Mouse (Mus musculus): ENCODE results near the gene Arhgap22. TPM values are rescaled to one million over a fixed set of nuclear protein-coding genes. Genes with fewer than 3 reads are reported as not detected.

Gene Arhgap22
- total and polyA plus RNA-seq, 3 experiments, result 0.17 to 0.39 (median 0.29) TPM

DNA sequence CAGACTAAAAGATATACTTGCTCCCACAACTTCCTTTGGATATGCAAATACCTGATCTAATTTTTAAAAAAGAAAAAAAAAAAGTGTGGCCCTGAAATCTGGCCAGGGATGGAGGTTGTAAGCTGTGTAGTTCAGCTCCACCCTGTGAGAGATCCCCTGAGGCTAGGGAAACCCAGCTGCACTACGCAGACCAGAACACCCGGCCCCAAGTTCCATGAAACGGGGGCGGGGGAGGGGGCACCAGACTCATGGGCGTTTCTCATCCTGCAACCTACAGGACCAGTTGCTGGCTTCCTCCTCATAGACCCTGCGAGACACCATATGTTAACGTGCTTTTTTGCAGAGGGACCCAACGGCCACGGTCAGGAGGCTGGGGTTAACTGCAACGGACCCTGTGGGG is 24.6 kb upstream of the Arhgap22 start (continued):
- TF ChIP-seq CHD1 (IDR thresholded peaks at IDR 0.05; ENCODE audit: low read depth, low read length) (no peak), RCOR1 (conservative IDR thresholded peaks at IDR 0.05; ENCODE audit: low read depth, low read length) (peak; percentile 75; the same call in 1 of the 2 replicates), MXI1 (IDR thresholded peaks at IDR 0.05; ENCODE audit: low read depth, low read length) (peak; percentile 70), NRF1 (IDR thresholded peaks at IDR 0.05; ENCODE audit: low read depth, low read length) (no peak), POLR2A (IDR thresholded peaks at IDR 0.05; ENCODE audit: low read depth, low read length) (no peak), MYC (IDR thresholded peaks at IDR 0.05; ENCODE audit: low read depth, low read length) (peak; percentile 34; the same call in 1 of the 2 replicates), TBP (conservative IDR thresholded peaks at IDR 0.05; ENCODE audit: low read depth, low read length) (peak; percentile 12; the same call in 1 of the 2 replicates)

DNA sequence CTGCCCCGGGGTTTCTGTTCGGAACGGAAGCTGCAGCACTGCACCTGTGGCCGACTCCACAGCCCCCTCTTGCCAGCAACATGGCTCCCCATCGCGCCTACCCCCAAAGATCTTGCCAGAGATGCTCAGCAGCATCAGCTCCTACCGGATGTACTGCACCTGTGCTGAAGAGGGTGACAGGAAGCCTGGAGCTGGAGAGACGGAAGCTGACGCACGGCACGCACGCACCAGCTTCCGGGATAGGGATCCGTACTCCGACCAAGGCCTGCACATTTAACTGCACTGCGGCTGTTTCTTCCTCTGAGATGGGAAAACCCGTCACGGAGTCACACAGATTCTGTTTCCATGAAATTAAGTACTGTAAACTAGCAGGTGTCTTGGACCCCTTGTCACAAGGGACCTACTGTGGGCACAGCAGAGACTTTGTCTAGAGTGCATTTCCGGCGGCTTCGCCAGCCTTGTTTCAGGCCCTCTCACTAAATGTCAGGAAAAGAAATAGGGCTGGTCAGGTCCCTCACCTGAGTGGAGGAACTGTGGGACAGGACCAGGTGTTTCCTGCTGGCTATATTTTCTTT is 23.9 kb upstream of the Arhgap22 start:
- peak overlapping the region; percentile 56 for H3K9ac ChIP-seq (ENCODE audit: insufficient read depth, low read depth)
- H3K4me2 ChIP-seq (ENCODE audit: insufficient read depth, low read depth, poor library complexity, severe bottlenecking), result peak overlapping the region; percentile 90
- peaks cover 0 to 3% of the 10 kb centered on the region in 2 experiments for H3K36me3 ChIP-seq (replicated peaks in 1 of 2; ENCODE audit: control insufficient read depth in 1 of 2, insufficient read depth in 1 of 2, low read length in 1 of 2)
- DNase-seq (ENCODE audit: extremely low read depth), result peak; percentile 94
- H3K27ac ChIP-seq (ENCODE audit: insufficient read depth, low read depth), result peak overlapping the region; percentile 99
- dilution Hi-C loops (cut with MboI; ENCODE audit: extremely low pct_ligation_motif_present, extremely low pct_unique_long_range_greater_than_20kb, low sequenced_read_pairs), result no loop called here
- no peaks in the 10 kb centered on the region for H3K79me2 ChIP-seq (replicated peaks; ENCODE audit: control insufficient read depth, extremely low read depth, insufficient read depth, poor library complexity, severe bottlenecking)
- H3K4me3 ChIP-seq (replicated peaks in 1 of 3; ENCODE audit: low read depth in 2 of 3, low read length in 2 of 3, poor library complexity in 1 of 3), result peak overlapping the region; percentile 58 to 89 (median 69)
- H3K4me1 ChIP-seq (ENCODE audit: control insufficient read depth in 1 of 2, insufficient read depth in 2 of 2), result peaks cover 25 to 75% of the 10 kb centered on the region in 2 experiments
- H3K9me3 ChIP-seq (replicated peaks; ENCODE audit: low read length), result no peaks in the 10 kb centered on the region
- in situ Hi-C loops (cut with MboI; ENCODE audit: low pct_ligation_motif_present, low pct_unique_long_range_greater_than_20kb, low sequenced_read_pairs), result loop anchor here (10.0 kb wide), 1 partner anchor 45 kb away; no protein-coding TSS in a partner anchor
- H3K27me3 ChIP-seq (replicated peaks), result no peaks in the 10 kb centered on the region
- TF ChIP-seq RCOR1 (conservative IDR thresholded peaks at IDR 0.05; ENCODE audit: low read depth, low read length), result no peak
- TF ChIP-seq CHD2 (IDR thresholded peaks at IDR 0.05; ENCODE audit: low read length), result no peak
- TF ChIP-seq MYC (IDR thresholded peaks at IDR 0.05; ENCODE audit: low read depth, low read length), result 0 out of 2 replicates have a peak, but pooled peaks have one; percentile 50
- peak; percentile 74 for TF ChIP-seq TBP (conservative IDR thresholded peaks at IDR 0.05; ENCODE audit: low read depth, low read length)
- TF ChIP-seq ZC3H11A (IDR thresholded peaks at IDR 0.05; ENCODE audit: low read depth, low read length), result no peak
- TF ChIP-seq POLR2A (IDR thresholded peaks at IDR 0.05; ENCODE audit: low read depth, low read length), result peak; percentile 58
- 0 out of 2 replicates have a peak, but pooled peaks have one; percentile 51 for TF ChIP-seq MAFK (IDR thresholded peaks at IDR 0.05; ENCODE audit: insufficient replicate concordance, low read length)
- TF ChIP-seq JUN (IDR thresholded peaks at IDR 0.05; ENCODE audit: insufficient read depth, low read depth, low read length), result peak; percentile 30; the same call in 1 of the 2 replicates
- TF ChIP-seq GABPA (IDR thresholded peaks at IDR 0.05; ENCODE audit: insufficient replicate concordance, low read depth, low read length), result no peak
- no peak for TF ChIP-seq POLR2AphosphoS2 (IDR thresholded peaks at IDR 0.05; ENCODE audit: low read depth, low read length)
- TF ChIP-seq NRF1 (IDR thresholded peaks at IDR 0.05; ENCODE audit: low read depth, low read length), result peak; percentile 48; the same call in 1 of the 2 replicates
- TF ChIP-seq SMC3 (IDR thresholded peaks at IDR 0.05; ENCODE audit: low read depth, low read length), result no peak
- TF ChIP-seq ELF1 (IDR thresholded peaks at IDR 0.05; ENCODE audit: low read depth, low read length), result peak; percentile 96
- TF ChIP-seq UBTF (IDR thresholded peaks at IDR 0.05; ENCODE audit: low read depth, low read length), result no peak
- TF ChIP-seq CHD1 (IDR thresholded peaks at IDR 0.05; ENCODE audit: low read depth, low read length), result no peak
- peak; percentile 76 for TF ChIP-seq HCFC1 (IDR thresholded peaks at IDR 0.05; ENCODE audit: low read depth, low read length)
- TF ChIP-seq TCF12 (IDR thresholded peaks at IDR 0.05; ENCODE audit: low read depth, low read length), result peak; percentile 79
- no peak for TF ChIP-seq USF1 (IDR thresholded peaks at IDR 0.05; ENCODE audit: low read depth, low read length)
- no peak for TF ChIP-seq JUND (conservative IDR thresholded peaks at IDR 0.05; ENCODE audit: low read depth, low read length)
- TF ChIP-seq ZMIZ1 (IDR thresholded peaks at IDR 0.05; ENCODE audit: low read depth, low read length), result no peak
- no peak for TF ChIP-seq MXI1 (IDR thresholded peaks at IDR 0.05; ENCODE audit: low read depth, low read length)
- TF ChIP-seq BHLHE40 (IDR thresholded peaks at IDR 0.05; ENCODE audit: low read depth, low read length), result peak; percentile 94
- TF ChIP-seq USF2 (conservative IDR thresholded peaks at IDR 0.05; ENCODE audit: low read depth, low read length), result no peak
- TF ChIP-seq MEF2A (IDR thresholded peaks at IDR 0.05; ENCODE audit: borderline replicate concordance, low read depth, low read length), result peak; percentile 49; the same call in 1 of the 2 replicates
- no peak for TF ChIP-seq CTCF (conservative IDR thresholded peaks at IDR 0.05 in 1 of 2, IDR thresholded peaks at IDR 0.05 in 1 of 2; ENCODE audit: low read depth in 2 of 2, low read length in 2 of 2)
- peak; percentile 82; the same call in 1 of the 2 replicates for TF ChIP-seq EP300 (IDR thresholded peaks at IDR 0.05; ENCODE audit: low read length)
- TF ChIP-seq SIN3A (IDR thresholded peaks at IDR 0.05; ENCODE audit: low read length), result no peak
- TF ChIP-seq ZKSCAN1 (IDR thresholded peaks at IDR 0.05; ENCODE audit: borderline replicate concordance, low read depth, low read length), result peak; percentile 86
- no peak; the same call in 1 of the 2 replicates for TF ChIP-seq MAX (IDR thresholded peaks at IDR 0.05; ENCODE audit: low read length)
- TF ChIP-seq RAD21 (IDR thresholded peaks at IDR 0.05; ENCODE audit: low read depth, low read length), result no peak
- TF ChIP-seq ETS1 (conservative IDR thresholded peaks at IDR 0.05; ENCODE audit: low read depth, low read length), result peak; percentile 85
- TF ChIP-seq E2F4 (IDR thresholded peaks at IDR 0.05; ENCODE audit: insufficient replicate concordance, low read depth, low read length), result no peak
- TF ChIP-seq ZNF384 (IDR thresholded peaks at IDR 0.05; ENCODE audit: low read depth, low read length), result no peak
- TF ChIP-seq PAX5 (IDR thresholded peaks at IDR 0.05; ENCODE audit: low read length), result no peak
- TF ChIP-seq MAZ (IDR thresholded peaks at IDR 0.05; ENCODE audit: low read depth, low read length), result no peak

Measured in CH12.LX (cell line).